Mouse (Mus musculus): ENCODE measurements around the gene Gm1123.

Gm1123 gene

DNA sequence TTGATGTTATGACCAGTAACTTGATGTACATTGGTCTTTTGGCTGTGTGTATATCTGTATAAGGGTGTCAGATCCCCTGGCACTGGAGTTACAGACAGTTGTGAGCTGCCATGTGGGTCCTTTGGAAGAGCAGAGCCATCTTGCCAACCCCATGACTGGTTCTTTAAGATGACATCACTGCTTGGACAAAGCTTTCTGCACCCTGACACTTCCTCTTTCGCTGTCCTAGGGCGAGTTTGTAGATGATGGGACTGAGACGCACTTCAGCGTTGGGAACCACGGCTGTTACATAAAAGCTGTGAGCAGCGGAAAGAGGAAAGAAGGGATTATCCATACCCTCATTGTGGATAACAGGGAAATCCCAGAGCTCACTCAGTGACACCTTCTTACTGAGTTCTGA lies 34.2 kb downstream of the Gm1123 start:
- DNase-seq (ENCODE audit: low spot score in 2 of 2): no peak

DNA sequence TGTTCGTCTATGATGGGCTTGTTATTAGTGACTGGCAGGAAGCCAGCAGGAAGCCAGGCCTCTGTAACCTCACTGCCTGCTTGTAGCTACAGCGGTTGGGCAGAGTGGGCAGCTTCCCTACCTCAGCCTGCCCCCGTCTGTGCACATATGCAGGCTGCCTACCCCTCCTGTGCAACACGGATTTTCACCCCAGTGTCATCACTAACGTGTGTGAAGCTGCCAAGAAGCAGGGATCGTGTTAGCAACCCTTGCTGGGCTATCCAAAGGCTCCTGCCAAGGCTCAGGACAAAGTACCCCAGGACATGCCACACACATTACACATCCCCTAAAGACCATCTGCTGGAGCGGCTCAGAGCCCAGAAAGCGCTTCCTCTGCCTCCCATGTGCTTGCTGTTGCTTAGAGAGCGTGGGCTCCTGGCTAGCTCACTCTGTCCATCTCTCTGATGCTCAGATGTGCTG lies 35.6 kb downstream of the Gm1123 start:
- peak; percentile 22 to 39 for DNase-seq (ENCODE audit: low spot score in 2 of 2)

DNA sequence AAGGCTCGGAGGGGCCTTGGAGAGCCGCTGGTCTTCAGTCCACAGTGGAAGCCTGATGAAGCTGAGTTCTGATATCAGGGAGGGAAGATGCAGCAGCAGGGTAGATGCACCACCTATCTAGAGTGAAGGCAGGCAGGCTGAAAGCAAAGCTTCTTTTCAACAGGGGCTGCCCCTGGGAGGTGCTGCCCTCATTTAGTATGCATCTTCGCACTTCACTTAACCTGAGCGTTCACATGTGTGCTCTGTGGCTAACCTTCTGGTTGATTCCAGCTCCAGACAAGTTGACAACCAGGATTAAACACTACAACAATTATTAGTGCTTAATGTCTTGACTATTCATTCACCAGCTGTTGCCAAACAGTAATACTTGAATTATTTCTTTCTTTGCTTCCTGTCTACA lies 41.4 kb downstream of the Gm1123 start:
- DNase-seq (ENCODE audit: low spot score in 2 of 2): no peak

DNA sequence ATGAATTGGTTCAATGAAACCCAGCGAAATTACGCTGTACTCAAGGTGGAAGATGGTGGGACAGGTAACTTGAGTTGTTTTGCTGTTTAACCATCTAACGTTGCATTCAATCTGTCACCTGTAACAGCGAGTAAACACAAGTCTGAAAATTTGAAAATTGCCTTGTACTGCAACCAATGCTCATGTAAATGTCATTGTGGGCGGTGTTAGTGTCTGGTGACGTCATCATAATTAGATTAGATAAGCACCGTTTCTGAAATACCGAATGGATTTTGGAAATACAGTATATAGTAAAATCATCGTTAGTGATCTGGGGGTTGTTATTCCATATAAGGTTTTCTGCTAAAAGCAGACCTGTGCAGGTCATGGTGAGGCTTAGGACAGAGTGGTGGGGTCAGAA lies 48.4 kb downstream of the Gm1123 start:
- DNase-seq (ENCODE audit: low spot score in 2 of 2): no peak

DNA sequence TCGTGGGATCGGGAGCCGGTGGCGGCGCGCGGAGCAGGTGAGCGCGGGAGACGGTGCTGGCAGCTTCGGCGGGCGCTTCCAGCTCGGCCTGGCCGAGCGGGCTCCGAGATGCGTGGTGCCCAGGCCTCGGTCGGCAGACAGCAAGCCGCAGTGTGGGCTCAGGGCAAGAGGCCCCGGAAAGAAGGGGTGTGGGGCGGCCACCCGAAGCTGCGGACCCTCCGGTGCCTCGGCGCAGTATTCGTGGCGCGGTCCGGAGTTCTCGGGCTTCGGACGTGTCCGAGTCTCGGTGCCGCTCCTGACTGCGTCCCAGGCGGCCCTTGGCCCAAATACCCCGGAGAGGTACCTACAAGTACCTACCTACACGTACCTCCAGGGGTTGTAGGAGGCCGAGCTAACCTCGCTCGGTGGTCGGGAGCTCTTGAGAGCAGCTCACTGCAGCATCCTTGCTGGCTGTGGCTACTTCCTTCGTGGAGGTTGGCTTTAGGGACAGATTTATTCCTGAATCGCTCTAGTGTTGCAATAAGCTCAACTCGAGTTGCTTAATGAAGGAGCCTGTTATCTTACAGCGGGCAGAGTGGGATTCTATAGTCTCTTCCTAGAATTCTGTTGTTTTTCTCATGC lies 48.9 kb downstream of the Gm1123 start:
- DNase-seq (ENCODE audit: low spot score in 2 of 2): no peak

DNA sequence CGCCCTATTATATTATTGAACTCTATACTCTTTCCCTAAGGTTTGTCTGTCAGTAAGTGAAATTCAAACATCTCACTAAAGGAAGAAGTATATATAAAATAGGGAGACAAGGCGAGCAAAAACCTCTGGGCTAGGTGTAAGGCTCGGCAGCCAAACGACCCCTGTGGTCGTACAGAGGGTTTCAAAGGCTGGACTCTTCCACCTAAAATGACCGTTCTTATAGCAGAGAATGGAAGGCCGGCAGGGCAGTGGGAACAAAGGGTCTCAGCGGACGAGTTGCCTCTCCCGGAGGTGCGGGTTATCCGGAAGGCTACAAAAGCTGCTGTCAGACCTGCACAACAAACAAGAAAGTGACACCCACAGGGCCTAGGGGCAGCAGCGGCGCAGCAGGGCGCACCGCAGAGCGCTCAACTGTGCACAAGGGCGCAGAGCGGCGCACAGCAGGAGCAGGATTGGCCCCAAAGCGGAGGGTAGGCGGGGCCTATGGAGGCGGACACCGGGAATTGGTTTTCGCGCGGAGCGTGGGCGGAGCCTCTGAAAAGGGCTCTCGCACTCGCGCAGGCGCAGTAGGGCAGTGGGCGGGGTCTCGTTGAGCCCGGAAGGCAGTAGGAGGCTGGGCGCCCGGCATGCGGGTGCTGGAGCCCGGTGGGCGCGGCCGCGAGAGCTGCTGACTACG lies 49.6 kb downstream of the Gm1123 start, which contains the start of gene Faim:
Gene Faim, plus strand, starts transcription at position 574 of the 676 bp plus-strand sequence.
- DNase-seq (ENCODE audit: low spot score in 2 of 2): peak; percentile 100

DNA sequence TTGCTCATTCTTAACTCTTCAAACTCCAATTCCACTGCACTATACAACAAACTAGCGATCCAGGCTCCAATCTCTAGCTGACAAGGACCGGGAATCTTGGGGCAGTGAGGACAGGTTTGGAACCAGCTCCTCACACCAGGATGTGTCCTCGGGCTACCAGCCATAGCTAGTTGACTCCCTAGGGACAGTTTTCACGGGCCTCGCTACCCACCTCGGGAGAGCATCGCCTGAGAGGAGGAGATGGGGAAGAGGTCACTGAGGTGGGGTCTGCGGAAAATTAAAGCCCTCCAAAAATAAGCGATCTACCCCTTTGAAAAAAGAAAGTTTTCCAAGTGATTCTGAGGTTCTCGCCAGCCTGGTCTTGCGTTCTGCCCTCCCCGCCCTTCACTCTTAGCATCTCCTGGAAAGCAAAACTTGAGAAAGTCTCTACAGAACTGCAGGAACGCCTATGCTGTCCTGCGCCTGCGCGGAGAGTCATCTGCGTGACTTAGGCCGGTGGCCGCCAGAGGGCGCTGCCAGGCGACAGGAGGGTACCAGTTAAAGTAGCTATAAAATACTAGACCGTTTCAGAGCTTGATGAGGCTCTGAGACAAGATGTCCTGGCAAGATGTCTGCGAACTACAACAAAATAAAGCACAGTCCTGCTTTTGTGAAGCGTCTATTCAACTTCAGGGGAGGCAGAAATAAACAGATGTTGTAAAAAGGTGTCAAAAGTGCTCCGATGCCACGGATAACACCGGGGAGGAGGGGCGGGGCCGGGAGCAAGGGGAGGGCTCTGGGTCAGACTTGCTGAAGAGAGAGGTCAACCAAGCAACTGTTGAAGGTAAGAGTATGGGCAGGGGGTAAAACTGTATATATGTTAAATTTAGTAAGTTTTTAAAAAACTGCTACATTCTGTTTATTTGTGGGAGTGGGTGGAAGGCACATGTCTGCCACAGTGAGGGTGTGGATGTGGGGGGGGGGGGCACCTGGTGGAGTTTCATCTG lies 55.8 kb downstream of the Gm1123 start:
- DNase-seq (ENCODE audit: low spot score in 2 of 2): peak; percentile 84 to 90

DNA sequence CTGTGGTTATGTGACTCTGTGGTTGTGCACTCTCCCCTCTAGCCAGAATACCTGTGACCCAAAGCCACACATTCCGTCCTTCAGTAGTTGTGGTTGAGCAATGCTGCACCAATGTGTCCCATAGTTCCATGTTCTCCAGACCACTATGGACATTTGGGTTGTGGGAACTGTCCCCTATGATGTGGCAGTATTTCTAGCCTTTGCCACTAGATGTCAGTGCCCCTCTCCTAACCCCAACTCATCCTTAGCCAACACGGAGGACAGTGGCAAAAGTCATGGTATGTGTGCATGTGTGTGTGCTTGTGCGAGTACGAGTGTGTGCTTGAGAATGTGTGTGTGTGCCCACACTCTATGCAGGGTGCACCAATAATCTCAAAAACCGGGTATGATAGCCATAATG lies 59.0 kb downstream of the Gm1123 start:
- DNase-seq (ENCODE audit: low spot score in 2 of 2): no peak

DNA sequence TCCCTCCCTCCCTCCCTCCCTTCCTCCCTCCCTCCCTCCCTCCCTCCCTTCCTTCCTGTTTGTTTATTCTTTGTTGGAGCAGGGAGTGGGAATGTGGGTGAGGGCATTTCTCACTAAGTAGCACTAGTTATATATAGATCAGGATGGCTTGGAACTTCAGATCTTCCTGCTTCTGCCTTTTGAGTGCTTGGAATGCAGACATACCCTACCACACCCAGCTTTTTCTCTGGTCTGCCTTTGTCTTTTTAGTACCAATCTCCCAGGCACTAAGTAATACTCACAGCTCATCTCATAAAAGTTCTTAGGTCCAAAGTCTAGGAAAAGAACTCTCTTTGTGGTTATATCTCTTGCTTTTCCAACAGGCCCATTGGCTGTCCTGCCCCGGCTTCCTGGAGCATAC lies 59.4 kb downstream of the Gm1123 start:
- no peak for DNase-seq (ENCODE audit: low spot score in 2 of 2)

DNA sequence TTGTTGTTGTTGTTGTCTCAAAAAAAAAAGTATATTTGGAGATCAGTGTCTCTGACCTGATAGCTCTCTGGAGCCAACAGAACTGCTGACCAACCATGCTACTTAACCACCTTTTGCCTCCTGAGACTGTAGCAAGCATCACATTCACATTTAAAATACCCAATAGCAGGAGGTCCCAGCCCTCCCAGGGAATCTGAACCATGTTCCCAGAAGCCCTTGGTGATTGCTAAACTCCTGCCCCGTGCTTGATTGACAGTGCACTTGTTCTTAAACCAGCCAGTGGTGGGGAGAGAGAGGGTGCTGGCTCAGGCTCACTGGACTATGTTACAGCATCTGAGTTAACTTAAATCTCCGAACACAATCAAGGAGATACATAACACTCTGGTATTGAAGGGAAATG lies 60.6 kb downstream of the Gm1123 start:
- DNase-seq (ENCODE audit: low spot score in 2 of 2): no peak

DNA sequence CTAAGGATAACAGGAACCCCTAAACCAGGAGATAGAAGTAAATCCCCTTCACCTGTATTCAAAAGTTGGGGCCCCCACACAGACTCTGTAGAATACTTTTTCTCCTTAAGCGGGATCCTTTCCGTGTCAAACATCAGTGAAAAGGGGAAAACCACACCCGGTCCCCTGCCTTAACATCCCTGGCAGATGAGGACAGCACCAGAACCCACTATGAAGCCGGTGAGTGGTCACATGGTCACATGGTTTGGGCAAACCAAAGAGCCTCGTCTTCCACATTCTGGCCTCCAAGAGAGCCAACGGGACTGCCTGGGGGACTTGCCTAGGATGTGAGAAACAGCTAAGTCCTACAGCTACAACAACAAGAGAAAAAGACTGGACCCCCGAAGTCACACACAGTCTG lies 62.0 kb downstream of the Gm1123 start:
- DNase-seq (ENCODE audit: low spot score in 2 of 2): no peak

DNA sequence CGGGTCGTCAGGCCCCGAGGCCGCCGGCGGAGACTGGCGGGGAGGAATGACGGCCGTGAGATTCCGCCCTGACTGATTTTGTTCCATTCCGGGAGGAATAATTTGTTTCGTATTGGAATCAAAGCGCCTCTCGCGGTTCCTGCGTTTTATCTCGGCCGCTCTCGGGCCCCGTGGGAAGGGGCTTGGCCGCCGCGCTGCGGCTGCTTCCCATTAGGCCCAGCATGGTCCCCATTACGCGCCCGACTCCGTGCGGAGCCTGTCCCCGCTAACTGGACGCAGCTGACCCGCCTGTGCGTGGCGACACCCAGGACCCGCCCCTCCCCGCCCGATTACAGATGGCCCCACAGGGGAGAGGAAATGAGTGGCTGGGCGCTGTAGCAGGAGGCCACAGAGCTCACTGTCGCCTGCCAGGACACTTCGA lies 62.4 kb downstream of the Gm1123 start:
- no peak for DNase-seq (ENCODE audit: low spot score in 2 of 2)

DNA sequence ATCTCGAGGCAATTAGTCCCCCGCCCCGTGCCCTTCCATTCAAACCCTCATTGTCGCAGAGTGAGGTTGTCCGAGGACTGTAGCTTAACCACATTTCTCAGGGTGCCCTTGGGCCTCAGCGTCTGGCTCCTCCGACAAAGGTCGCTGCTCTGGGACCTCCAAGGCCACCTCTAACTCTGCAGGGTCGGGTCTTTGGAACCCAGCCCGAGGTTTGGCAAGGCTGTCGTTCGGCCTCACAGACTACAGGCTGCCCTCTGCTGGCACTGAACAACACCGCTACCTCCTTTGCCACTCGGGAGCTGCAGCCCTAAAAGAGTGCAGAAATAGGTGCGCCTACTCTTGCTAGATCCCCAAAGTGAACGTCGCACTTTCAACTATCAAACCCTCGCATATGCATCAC lies 70.4 kb downstream of the Gm1123 start:
- no peak for DNase-seq (ENCODE audit: low spot score in 2 of 2)

DNA sequence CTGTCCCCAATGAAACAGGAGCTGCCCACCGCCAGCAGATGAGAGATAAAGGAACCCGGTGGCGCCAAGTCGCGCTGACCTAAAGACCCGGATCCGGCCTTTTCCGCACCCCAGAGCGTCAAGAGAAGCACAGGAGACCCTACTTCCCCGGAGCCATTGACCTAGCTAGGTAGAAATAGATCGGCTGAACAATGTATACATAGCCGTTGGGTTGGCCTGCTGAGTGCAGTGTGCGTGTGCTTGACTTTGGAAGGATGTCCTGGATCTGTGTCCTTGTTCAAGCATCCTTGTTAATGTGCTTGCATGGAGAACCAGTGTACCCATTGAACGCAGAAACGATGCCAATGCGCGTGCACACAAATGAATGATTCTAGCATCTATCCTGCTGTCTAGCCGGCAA lies 71.9 kb downstream of the Gm1123 start:
- DNase-seq (ENCODE audit: low spot score in 2 of 2): no peak

DNA sequence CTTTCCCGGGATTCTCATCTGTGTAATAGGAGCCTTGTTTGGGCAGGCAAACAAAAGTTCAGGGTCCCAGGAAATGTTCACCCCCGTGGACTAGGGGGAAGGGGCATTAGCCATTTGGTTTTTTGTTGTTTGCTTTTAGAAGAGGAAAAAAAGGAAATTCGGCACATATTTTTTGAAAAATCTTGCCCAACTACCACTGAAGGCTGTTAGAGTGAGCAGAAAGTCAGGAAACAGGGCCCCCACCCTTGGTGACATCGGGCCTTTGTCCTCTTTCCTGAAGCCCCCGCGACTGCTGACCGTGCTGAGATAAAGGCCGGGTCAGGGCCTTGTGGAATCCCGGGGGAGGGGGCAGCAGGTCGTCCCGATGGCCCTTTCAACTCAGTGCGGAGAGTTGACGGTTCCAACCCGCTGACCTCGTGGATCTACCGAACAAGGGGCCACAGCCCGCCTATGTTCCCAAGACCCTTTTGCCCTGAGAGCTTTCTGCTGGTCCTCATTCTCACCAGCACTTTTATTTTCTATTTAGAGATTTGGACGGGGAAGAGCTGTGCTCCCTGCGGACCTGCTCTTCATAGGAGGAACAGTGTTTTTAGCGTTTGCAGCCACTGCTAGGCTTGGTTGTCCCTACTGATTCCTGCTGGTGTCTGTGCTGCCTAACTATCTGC lies 72.9 kb downstream of the Gm1123 start:
- no peak for DNase-seq (ENCODE audit: low spot score in 2 of 2)

DNA sequence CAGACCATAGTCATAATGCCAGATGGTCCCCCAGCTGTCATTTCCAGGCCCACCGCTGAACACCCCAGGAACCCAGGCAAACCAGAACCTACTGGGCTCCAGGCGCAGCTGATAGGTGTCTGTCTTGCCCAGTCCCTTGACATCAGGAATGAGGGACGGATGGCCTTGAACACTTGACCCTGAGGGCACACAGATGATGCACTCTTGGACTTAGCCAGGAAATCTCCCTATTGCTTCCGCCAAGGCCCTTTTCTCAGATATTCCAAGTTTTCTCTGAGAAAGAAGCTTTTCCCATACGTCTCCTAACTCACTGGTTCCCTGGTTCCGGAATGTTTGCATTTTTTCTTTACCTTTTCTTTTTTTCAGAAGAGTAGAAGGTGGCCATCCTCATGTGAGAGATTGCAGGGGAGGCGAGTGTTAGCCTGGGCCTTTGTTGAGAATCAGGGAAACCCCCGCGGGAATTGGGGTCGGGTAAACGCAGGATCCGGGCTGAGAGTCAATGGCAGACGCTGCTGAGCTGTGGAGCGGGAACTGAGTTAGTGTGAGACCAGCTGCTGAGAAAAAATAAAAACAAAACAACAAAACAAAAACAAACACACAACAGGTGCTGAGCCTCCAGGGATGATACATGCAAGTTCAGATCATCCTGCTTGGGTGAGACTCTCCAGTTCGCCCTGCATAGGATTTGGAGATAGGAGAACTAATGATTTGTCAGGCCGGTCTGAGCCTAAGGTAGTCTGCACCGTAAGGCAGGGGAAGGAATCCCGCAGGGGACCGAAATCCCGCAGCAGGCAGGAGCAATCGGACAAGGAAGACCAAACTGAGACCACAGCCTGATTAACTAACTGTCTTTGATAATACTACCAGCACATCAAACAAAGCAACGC lies 73.7 kb downstream of the Gm1123 start:
- DNase-seq (ENCODE audit: low spot score in 2 of 2): no peak

DNA sequence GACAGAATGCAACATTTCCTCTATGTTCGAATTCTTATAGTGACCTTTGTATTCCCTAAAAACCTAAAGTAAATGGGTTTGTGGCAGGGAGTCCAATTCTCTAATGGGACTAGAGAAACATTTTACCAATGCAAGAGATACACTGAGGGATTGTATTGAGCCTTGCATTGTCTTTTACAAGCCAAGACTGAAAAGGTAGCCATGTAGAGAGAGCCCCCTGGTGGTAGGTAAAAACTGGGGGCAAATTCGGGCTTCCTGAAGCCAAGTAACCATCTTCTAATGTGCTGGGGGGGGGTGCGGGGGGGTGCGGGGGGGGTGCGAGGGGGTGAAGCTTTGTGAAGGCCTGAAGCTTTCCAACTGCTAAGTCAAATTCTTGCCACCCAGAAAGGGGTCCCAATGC lies 75.2 kb downstream of the Gm1123 start:
- DNase-seq (ENCODE audit: low spot score in 2 of 2): no peak

DNA sequence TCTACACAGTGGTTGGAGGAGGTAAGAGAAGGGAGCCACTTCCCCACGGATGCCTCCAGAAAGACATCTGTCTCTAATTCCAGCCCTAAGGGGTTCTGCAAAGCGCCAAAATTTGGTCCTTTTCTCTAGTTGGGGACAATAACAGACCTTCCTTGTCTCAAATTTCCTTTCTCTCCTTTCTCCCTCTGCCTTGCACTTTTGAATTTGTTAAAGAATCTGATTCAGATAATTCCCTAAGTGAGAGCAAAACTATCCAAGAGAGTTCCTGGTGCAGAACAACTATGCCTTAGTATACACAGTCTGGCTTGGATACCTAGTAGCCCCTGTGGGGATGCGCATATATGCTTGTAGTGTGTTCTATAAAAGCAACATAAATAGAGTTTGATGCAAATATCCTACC lies 75.7 kb downstream of the Gm1123 start:
- no peak for DNase-seq (ENCODE audit: low spot score in 2 of 2)

DNA sequence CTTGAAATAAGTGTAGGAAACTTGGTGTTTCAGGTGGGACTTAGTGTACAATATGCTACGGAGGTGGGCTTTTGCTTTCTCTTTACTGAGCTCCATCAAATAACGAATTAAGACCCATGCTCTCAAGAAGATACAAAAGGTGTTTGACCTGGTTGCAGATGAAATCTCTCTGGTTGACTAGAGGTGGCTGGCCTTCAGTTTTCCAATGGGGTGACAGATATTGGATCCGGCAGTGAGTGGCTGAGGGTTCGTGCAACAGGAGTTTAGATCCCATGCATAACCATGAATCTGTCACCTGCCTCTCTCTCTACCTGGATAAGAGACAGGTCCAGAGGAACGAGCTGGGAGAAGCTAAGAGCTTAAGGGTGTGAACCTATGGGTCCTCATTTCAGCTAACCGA lies 76.9 kb downstream of the Gm1123 start:
- DNase-seq (ENCODE audit: low spot score in 2 of 2): no peak

DNA sequence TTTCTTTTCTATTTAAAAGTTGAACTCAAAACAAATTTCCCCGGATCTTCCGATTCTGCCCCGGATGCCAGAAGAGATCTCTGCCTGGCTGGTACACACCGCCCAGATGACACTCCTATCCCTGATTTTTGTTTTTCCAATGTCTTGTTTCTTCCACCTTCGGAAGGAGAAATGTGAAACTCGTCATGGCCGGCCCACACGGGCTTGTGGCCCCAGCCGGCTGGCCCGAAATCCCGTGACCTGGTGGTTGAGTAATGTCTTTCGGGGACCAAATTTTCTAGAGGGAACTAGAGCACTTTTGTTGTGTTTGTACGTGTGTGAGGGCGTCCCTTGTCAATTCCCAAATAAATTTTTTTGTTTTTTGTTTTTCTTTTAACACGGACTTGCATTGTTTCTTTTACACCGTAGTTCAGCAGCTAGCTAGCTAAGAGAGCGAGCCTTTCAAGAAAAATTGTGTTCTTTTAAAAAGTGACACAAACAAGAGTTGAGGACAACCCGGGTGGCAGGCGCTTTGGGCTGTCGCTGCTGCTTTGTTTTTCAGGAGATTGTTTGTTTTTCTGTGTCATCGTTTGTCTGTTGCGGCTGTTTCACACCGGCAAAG lies 77.7 kb downstream of the Gm1123 start:
- no peak for DNase-seq (ENCODE audit: low spot score in 2 of 2)

Measured in right cerebral cortex, adult 2 months (tissue).